Mouse (Mus musculus): ENCODE results near the gene Cox10.

GRCm38 (mm10) chr11:63973973-63974372 is 105.3 kb downstream of the Cox10 start:
- TF ChIP-seq POLR2A (IDR thresholded peaks at IDR 0.05; ENCODE audit: low read depth, low read length) (no peak), RAD21 (IDR thresholded peaks at IDR 0.05; ENCODE audit: low read depth, low read length) (no peak), USF1 (IDR thresholded peaks at IDR 0.05; ENCODE audit: low read depth, low read length) (no peak)

Data from CH12.LX (cell line).